Mouse (Mus musculus) hindbrain, embryonic 12.5 days (tissue): ENCODE measurements around the gene D17H6S53E. TPM values are rescaled to one million over a fixed set of nuclear protein-coding genes. Genes with fewer than 3 reads are reported as not detected.
A peak's percentile ranks its signal among the peaks of the same experiment; 100 is the strongest.

Experiments
- ATAC-seq: fragments of 200-750 bp; cut with Nextera tagmentation; 2 replicates; pipeline ENCODE4 v1.8.0; 2017; ENCODE audit warnings: moderate TSS enrichment; ENCODE audit not compliant: low FRiP score
- H3K27ac ChIP-seq: fragments of 300-500 bp; sonication (generic); 2 replicates; pipeline ENCODE4 v1.5.1; 2016; ENCODE audit warnings: mild to moderate bottlenecking
- H3K27me3 ChIP-seq: fragments of 300-500 bp; sonication (generic); 2 replicates; pipeline ENCODE4 v1.6.1; 2016; ENCODE audit warnings: mild to moderate bottlenecking
- H3K36me3 ChIP-seq: fragments of 300-500 bp; sonication (generic); 2 replicates; pipeline ENCODE4 v1.6.1; 2016; ENCODE audit warnings: mild to moderate bottlenecking
- H3K4me1 ChIP-seq: fragments of 300-500 bp; sonication (generic); 2 replicates; pipeline ENCODE4 v1.6.1; 2016
- H3K4me2 ChIP-seq: fragments of 300-500 bp; sonication (generic); replicated peaks from 2 replicates; pipeline ENCODE4 v1.6.1; 2016; ENCODE audit warnings: mild to moderate bottlenecking
- H3K4me3 ChIP-seq: fragments of 300-500 bp; sonication (generic); 2 replicates; pipeline ENCODE4 v1.5.1; 2016; ENCODE audit warnings: mild to moderate bottlenecking
- H3K9ac ChIP-seq: fragments of 300-500 bp; sonication (generic); 2 replicates; pipeline ENCODE4 v1.6.1; 2016; ENCODE audit warnings: mild to moderate bottlenecking, moderate library complexity
- H3K9me3 ChIP-seq: fragments of 300-500 bp; sonication (generic); replicated peaks from 2 replicates; pipeline ENCODE4 v1.6.1; 2016; ENCODE audit warnings: mild to moderate bottlenecking
- WGBS: fragments of 180-500 bp; shearing (Covaris S2); methylation state at CpG from one replicate; pipeline ENCODE4 v1.1.7; 2016; 5-methylcytosine and 5-hydroxymethylcytosine counted together
- polyA plus RNA-seq: library from polyadenylated mRNA; unstranded; fragments of >200 nt; fragmentation: Nextera tagmentation; extraction: Ambion mirVana; gene quantifications from 2 replicates; pipeline ENCODE4 v1.2.1, GENCODE M21; 2016

D17H6S53E gene
- polyA plus RNA-seq, 1 experiment from 2014 or later: 7.3 TPM

GRCm38 (mm10) chr17:35166352-35167035 is 40.3 kb downstream of the D17H6S53E start:
- Histone ChIP-seq H3K4me2 (peak overlapping the region; percentile 54), H3K27ac (peak overlapping the region; percentile 98), H3K27me3 (no peaks in the 10 kb centered on the region), H3K36me3 (peaks cover 6% of the 10 kb centered on the region), H3K4me1 (peaks cover 30% of the 10 kb centered on the region), H3K9ac (peak overlapping the region; percentile 49; the same call in 1 of the 2 replicates), H3K4me3 (peak overlapping the region; percentile 99), H3K9me3 (no peaks in the 10 kb centered on the region)
- WGBS: 69% methylated on average over 8 of the region's 8 CpGs
- no peak for ATAC-seq

- H3K27me3 ChIP-seq: 0 out of 2 replicates have a peak, but pooled peaks cover 3% of the 10 kb centered on the region
- no peaks in the 10 kb centered on the region for H3K9me3 ChIP-seq
- WGBS: 86% methylated on average over 7 of the region's 7 CpGs
- peaks cover 17% of the 10 kb centered on the region for H3K4me1 ChIP-seq
- no peak overlapping the region for H3K27ac ChIP-seq
- no peaks in the 10 kb centered on the region for H3K36me3 ChIP-seq
- H3K4me3 ChIP-seq: no peak overlapping the region
- H3K9ac ChIP-seq: no peak overlapping the region
- no peak for ATAC-seq
- no peak overlapping the region for H3K4me2 ChIP-seq
Observed at GRCm38 (mm10) chr17:35167794-35168193, 41.6 kb downstream of the D17H6S53E start.

DNA sequence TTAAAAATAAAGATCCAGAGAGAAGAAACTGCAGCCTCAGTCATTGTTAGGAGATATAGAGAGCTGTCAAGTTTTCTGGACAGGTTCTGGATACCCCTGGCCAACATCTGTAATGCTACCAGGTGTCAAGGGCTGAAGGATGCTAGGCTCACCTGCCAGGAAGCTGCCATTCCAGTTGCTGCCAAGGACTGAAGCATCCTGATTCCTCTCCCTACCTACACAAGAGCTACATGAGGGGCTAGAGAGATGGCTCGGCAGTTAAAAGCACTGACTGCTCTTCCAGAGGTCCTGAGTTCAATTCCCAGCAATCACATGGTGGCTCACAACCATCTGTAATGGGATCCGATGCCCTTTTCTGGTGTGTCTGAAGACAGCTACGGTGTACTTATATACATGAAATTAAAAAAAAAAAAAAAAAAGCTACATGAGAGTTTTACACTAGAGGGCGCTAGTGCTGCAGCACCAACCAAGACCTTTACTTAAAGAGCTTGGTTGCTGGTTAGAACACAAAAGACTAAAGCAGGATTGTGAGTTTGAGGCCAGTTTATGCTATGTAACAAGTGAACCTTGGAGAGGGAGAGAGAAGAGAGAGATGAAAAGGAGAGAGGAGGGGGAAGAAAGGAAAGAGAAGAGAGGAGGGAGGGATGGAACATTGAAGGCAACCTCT is 42.5 kb downstream of the D17H6S53E start:
- Histone ChIP-seq H3K27me3 (0 out of 2 replicates have a peak, but pooled peaks cover 6% of the 10 kb centered on the region), H3K4me3 (no peak overlapping the region), H3K4me1 (peaks cover 9% of the 10 kb centered on the region), H3K27ac (no peak overlapping the region), H3K36me3 (no peaks in the 10 kb centered on the region), H3K9me3 (no peaks in the 10 kb centered on the region), H3K9ac (no peak overlapping the region), H3K4me2 (no peak overlapping the region)
- 17% methylated on average over 4 of the region's 4 CpGs for WGBS
- ATAC-seq: no peak

GRCm38 (mm10) chr17:35172445-35173234 is 46.5 kb downstream of the D17H6S53E start:
- Histone ChIP-seq H3K9ac (no peak overlapping the region), H3K4me3 (no peak overlapping the region), H3K4me2 (no peak overlapping the region), H3K27ac (no peak overlapping the region), H3K9me3 (no peaks in the 10 kb centered on the region), H3K4me1 (no peaks in the 10 kb centered on the region), H3K27me3 (0 out of 2 replicates have a peak, but pooled peaks cover 6% of the 10 kb centered on the region), H3K36me3 (no peaks in the 10 kb centered on the region)
- no peak for ATAC-seq
- WGBS: 72% methylated on average over 11 of the region's 11 CpGs

DNA sequence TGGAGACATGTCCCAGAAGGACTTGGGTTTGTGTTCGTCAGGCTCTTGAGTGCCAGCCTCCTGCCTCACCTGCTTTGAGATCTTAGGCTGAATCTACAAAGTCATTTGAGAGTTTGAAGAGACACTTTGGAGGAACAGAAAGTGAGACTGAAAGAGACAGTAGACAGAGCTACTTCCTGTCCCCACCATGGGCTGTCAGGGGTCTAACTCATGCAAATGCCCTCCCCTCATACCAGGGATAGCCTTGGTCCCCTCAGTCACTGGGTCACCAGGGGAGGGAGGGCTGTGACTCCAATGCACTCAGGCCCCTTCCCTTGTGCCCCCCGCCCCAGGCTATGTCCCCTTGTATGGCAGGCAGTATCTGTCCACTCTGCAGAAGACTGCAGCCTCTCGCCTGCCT is 47.2 kb downstream of the D17H6S53E start:
- Histone ChIP-seq H3K9ac (no peak overlapping the region), H3K4me3 (no peak overlapping the region), H3K27me3 (0 out of 2 replicates have a peak, but pooled peaks cover 6% of the 10 kb centered on the region), H3K9me3 (no peaks in the 10 kb centered on the region), H3K4me2 (no peak overlapping the region), H3K36me3 (no peaks in the 10 kb centered on the region), H3K27ac (no peak overlapping the region), H3K4me1 (no peaks in the 10 kb centered on the region)
- ATAC-seq: no peak
- whole genome bisulfite sequencing: 62% methylated on average over 3 of the region's 3 CpGs

GRCm38 (mm10) chr17:35174201-35174977 is 48.2 kb downstream of the D17H6S53E start:
- no peak overlapping the region for H3K27ac ChIP-seq
- H3K4me1 ChIP-seq: no peaks in the 10 kb centered on the region
- H3K9ac ChIP-seq: no peak overlapping the region
- H3K4me3 ChIP-seq: no peak overlapping the region
- H3K36me3 ChIP-seq: no peaks in the 10 kb centered on the region
- H3K27me3 ChIP-seq: 0 out of 2 replicates have a peak, but pooled peaks cover 6% of the 10 kb centered on the region
- no peak for ATAC-seq
- H3K4me2 ChIP-seq: no peak overlapping the region
- H3K9me3 ChIP-seq: no peaks in the 10 kb centered on the region
- 77% methylated on average over 8 of the region's 8 CpGs for WGBS

DNA sequence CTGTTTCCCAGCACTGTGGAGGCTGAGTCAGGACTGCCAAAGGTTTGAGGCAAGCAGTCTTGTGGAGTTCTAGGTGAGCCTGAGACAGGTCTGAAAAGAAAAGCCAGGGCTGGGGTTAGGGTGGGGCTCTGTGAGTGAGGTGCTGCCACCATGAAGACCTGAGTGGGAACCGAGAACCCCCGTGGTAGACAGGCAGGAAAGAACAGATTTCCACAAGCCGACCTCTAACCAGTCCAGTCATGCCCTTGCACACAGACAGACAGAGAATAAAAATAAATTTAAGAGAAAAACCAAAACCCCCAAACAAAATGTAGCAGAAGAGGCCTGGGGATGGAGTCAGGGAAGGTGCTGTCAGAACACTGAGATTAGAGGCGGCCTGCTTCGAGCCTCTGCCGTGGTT is 49.2 kb downstream of the D17H6S53E start:
- H3K4me2 ChIP-seq: no peak overlapping the region
- ATAC-seq: no peak
- H3K4me1 ChIP-seq: no peaks in the 10 kb centered on the region
- WGBS: 72% methylated on average over 6 of the region's 6 CpGs
- no peak overlapping the region for H3K9ac ChIP-seq
- 0 out of 2 replicates have a peak, but pooled peaks cover 6% of the 10 kb centered on the region for H3K27me3 ChIP-seq
- H3K36me3 ChIP-seq: no peaks in the 10 kb centered on the region
- no peak overlapping the region for H3K4me3 ChIP-seq
- no peaks in the 10 kb centered on the region for H3K9me3 ChIP-seq
- H3K27ac ChIP-seq: no peak overlapping the region

GRCm38 (mm10) chr17:35175968-35176367 is 49.8 kb downstream of the D17H6S53E start, which contains the start of gene Aif1:
Aif1 (minus strand) TSS chr17:35176068.
- Histone ChIP-seq H3K4me3 (no peak within 1 kb of the TSS), H3K9ac (no peak within 1 kb of the TSS), H3K4me1 (no peaks in the 10 kb centered on the region), H3K27ac (no peak within 1 kb of the TSS), H3K36me3 (no peaks in the 10 kb centered on the region), H3K9me3 (no peaks in the 10 kb centered on the region), H3K4me2 (no peak within 1 kb of the TSS), H3K27me3 (0 out of 2 replicates have a peak, but pooled peaks cover 6% of the 10 kb centered on the region)
- ATAC-seq: no peak
- WGBS: 40% methylated on average over 2 of the region's 2 CpGs

Other genes with a start within 250 kb of the D17H6S53E start
- gene Zbtb12, start 246.9 kb upstream of the D17H6S53E start, polyA plus RNA-seq: 12.0 and 12.8 TPM in 2 replicates
- 0.10 and 0.29 TPM in 2 replicates for gene Gm20547, start 244.3 kb upstream of the D17H6S53E start, polyA plus RNA-seq
- gene C2, start 228.1 kb upstream of the D17H6S53E start, polyA plus RNA-seq: 1.4 and 2.6 TPM in 2 replicates
- 110 and 113 TPM in 2 replicates for gene Ehmt2, start 227.9 kb upstream of the D17H6S53E start, polyA plus RNA-seq
- gene Slc44a4, start 211.9 kb upstream of the D17H6S53E start, polyA plus RNA-seq: 0.13 and 0.15 TPM in 2 replicates
- 25.2 and 28.2 TPM in 2 replicates for gene Neu1, start 195.1 kb upstream of the D17H6S53E start, polyA plus RNA-seq
- gene Hspa1b, start 167.1 kb upstream of the D17H6S53E start, polyA plus RNA-seq: 0.08 and 0.25 TPM in 2 replicates
- 0.99 TPM in 1 of 2 replicates, not detected in the other for gene Gm20481, start 156.5 kb upstream of the D17H6S53E start, polyA plus RNA-seq
- gene Hspa1a, start 154.2 kb upstream of the D17H6S53E start, polyA plus RNA-seq: 2.2 and 3.1 TPM in 2 replicates
- 1.3 TPM in 2 replicates for gene Hspa1l, start 153.7 kb upstream of the D17H6S53E start, polyA plus RNA-seq
- 128 and 158 TPM in 2 replicates for gene Lsm2, start 144.5 kb upstream of the D17H6S53E start, polyA plus RNA-seq
- 109 and 110 TPM in 2 replicates for gene Vars, start 125.4 kb upstream of the D17H6S53E start, polyA plus RNA-seq
- gene Vwa7, start 109.8 kb upstream of the D17H6S53E start, polyA plus RNA-seq: 0.12 and 0.20 TPM in 2 replicates
- 2.4 and 3.6 TPM in 2 replicates for gene Sapcd1, start 98.4 kb upstream of the D17H6S53E start, polyA plus RNA-seq
- gene Msh5, start 79.6 kb upstream of the D17H6S53E start, polyA plus RNA-seq: 3.0 and 3.1 TPM in 2 replicates
- 157 and 159 TPM in 2 replicates for gene Clic1, start 76.4 kb upstream of the D17H6S53E start, polyA plus RNA-seq
- gene Ddah2, start 67.3 kb upstream of the D17H6S53E start, polyA plus RNA-seq: 512 and 517 TPM in 2 replicates
- not detected in 2 replicates for gene Ly6g6c, start 61.0 kb upstream of the D17H6S53E start, polyA plus RNA-seq
- gene Mpig6b, start 60.2 kb upstream of the D17H6S53E start, polyA plus RNA-seq: 0.46 and 0.52 TPM in 2 replicates
- gene Ly6g6e, start 49.5 kb upstream of the D17H6S53E start, polyA plus RNA-seq: not detected in 2 replicates
- gene Ly6g6d, start 48.3 kb upstream of the D17H6S53E start, polyA plus RNA-seq: 2.1 and 2.3 TPM in 2 replicates
- 0.47 and 0.62 TPM in 2 replicates for gene Ly6g6f, start 40.8 kb upstream of the D17H6S53E start, polyA plus RNA-seq
- 78.6 and 81.1 TPM in 2 replicates for gene Abhd16a, start 37.1 kb upstream of the D17H6S53E start, polyA plus RNA-seq
- gene Ly6g5c, start 18.1 kb upstream of the D17H6S53E start, polyA plus RNA-seq: not detected in 2 replicates
- 1.4 and 1.5 TPM in 2 replicates for gene Ly6g5b, start 10.9 kb upstream of the D17H6S53E start, polyA plus RNA-seq
- 19.8 and 20.8 TPM in 2 replicates for gene Gpank1, start 4.9 kb upstream of the D17H6S53E start, polyA plus RNA-seq
- 237 and 276 TPM in 2 replicates for gene Csnk2b, start 4.3 kb upstream of the D17H6S53E start, polyA plus RNA-seq
- gene Apom, start 5.7 kb downstream of the D17H6S53E start, polyA plus RNA-seq: 0.39 TPM in 1 of 2 replicates, not detected in the other
- gene Bag6, start 8.8 kb downstream of the D17H6S53E start, polyA plus RNA-seq: 87.9 and 88.3 TPM in 2 replicates
- 206 and 213 TPM in 2 replicates for gene Prrc2a, start 38.5 kb downstream of the D17H6S53E start, polyA plus RNA-seq
- gene Aif1, start 49.7 kb downstream of the D17H6S53E start, polyA plus RNA-seq: 7.8 and 7.9 TPM in 2 replicates
- 6.1 and 6.9 TPM in 2 replicates for gene Lst1, start 62.1 kb downstream of the D17H6S53E start, polyA plus RNA-seq
- gene Ltb, start 68.1 kb downstream of the D17H6S53E start, polyA plus RNA-seq: 0.54 and 0.81 TPM in 2 replicates
- gene Tnf, start 75.6 kb downstream of the D17H6S53E start, polyA plus RNA-seq: 0.14 TPM in 1 of 2 replicates, not detected in the other
- gene Lta, start 79.0 kb downstream of the D17H6S53E start, polyA plus RNA-seq: not detected in 2 replicates
- 0.62 TPM in 1 of 2 replicates, not detected in the other for gene Gm16181, start 94.5 kb downstream of the D17H6S53E start, polyA plus RNA-seq
- gene Atp6v1g2, start 107.3 kb downstream of the D17H6S53E start, polyA plus RNA-seq: 21.1 and 23.0 TPM in 2 replicates
- gene Nfkbil1, start 109.4 kb downstream of the D17H6S53E start, polyA plus RNA-seq: 12.1 and 12.2 TPM in 2 replicates
- gene Ddx39b, start 115.4 kb downstream of the D17H6S53E start, polyA plus RNA-seq: 480 and 488 TPM in 2 replicates
- 38.6 and 46.0 TPM in 2 replicates for gene H2-D1, start 136.4 kb downstream of the D17H6S53E start, polyA plus RNA-seq
- gene H2-Q1, start 194.0 kb downstream of the D17H6S53E start, polyA plus RNA-seq: 0.12 TPM in 1 of 2 replicates, not detected in the other
- gene H2-Q2, start 215.9 kb downstream of the D17H6S53E start, polyA plus RNA-seq: 0.46 TPM in 1 of 2 replicates, not detected in the other